Mouse (Mus musculus) gastrocnemius, postnatal 36 days (tissue): ENCODE measurements around the gene Kcnc3. TPM values are rescaled to one million over a fixed set of nuclear protein-coding genes. Genes with fewer than 3 reads are reported as not detected.

Experiments used
- DNase-seq, 2 experiments: peaks; one replicate each; pipeline ENCODE4 v3.0.0; 2022
- intact Hi-C: fragments of 180-260 bp; cut with DNase I; formaldehyde crosslinking; loops from one replicate; pipeline ENCODE4 v1.15.1; 2025
- total RNA-seq, 2 experiments: library from RNA; stranded (reverse); gene quantifications; 2 replicates each; pipeline ENCODE4 v1.2.3; 2021

The Kcnc3 gene
- total RNA-seq, 2 experiments from 2014 or later: 5.3 to 5.7 TPM

DNA sequence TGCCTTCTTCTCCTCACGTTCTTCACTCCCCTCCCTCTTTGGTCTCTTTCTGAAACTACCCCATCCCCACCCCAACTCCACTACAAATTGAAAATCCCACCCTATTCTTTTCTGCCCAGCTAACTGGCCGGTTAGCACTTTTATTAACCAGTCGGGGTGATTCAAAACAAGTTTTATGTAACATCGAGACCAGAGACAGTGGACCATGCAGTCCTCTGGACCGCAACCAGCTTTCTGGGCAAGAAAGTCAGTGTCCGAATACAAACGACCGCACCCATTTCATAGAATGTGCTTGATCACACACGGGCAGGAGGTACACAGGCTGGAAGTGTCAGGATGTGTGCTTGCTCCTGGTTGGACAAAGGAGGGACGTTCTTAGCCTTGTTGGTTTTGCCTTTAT, 26.0 kb upstream of the Kcnc3 start:
- intact Hi-C loops: loop anchor here (5.0 kb wide), 2 partner anchors 167 to 292 kb away; no protein-coding TSS in a partner anchor
- no peak for DNase-seq

DNA sequence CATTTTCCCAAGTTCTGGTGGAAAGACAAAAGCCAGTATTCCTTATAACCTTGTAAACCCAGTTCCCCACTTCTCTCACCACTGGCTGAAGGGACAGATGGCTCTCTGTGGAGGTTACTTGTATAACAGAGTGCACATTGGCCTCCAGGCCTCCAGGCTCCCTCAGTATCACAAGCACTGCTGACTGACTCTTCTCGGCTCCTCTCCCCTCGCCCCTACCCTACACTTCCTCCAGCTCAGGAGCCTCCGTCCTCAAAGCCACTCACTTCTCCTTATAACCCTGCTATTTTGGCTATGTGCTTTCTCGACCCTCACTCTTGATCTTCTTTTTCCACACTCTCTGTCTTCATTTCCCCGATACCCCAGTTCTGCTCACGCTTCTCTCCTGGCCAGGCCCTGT, 25.1 kb upstream of the Kcnc3 start:
- no peak for DNase-seq
- intact Hi-C loops: no loop called here

DNA sequence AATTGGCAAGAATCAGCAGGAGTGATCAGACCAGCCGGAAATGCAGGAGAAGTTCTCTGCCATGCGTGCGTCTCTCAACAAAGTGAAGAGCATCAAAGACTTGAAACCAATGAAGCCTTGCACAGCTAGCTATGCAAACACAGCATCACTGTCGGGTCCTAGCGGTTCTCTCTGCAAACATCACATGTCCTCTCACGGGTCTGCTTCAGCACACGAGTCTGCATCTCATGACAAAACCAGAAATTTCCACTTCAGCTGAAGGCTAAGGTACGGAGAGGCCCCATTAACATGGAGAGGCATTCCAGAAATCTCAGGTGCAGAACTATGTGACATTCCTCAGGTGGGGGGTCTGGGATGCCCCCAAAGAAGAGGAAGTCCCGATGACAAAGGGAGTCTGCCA, 21.7 kb upstream of the Kcnc3 start:
- intact Hi-C loops: no loop called here
- no peak for DNase-seq

DNA sequence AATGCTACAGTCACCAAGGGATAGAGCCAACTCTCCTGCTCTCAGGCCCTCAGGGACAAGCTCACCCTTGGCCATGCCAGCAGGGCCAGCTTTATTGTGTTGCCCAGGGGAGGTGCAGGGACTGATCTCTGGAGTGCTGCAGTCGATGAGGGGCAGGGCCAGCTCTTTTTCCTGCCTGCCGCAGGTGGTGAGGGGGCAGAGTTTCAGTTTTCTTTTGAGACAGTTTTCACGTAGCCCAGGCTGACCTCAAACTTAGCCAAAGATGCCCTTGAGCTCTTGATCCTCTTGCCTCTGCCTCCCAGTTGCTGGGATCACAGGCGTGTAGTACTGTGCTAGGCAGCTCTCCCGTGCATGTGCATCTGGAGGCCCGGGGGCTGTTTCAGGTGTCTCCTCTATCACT, 19.5 kb upstream of the Kcnc3 start:
- intact Hi-C loops: loop anchor here (5.0 kb wide), 1 partner anchor 129 kb away; no protein-coding TSS in a partner anchor
- DNase-seq: no peak

DNA sequence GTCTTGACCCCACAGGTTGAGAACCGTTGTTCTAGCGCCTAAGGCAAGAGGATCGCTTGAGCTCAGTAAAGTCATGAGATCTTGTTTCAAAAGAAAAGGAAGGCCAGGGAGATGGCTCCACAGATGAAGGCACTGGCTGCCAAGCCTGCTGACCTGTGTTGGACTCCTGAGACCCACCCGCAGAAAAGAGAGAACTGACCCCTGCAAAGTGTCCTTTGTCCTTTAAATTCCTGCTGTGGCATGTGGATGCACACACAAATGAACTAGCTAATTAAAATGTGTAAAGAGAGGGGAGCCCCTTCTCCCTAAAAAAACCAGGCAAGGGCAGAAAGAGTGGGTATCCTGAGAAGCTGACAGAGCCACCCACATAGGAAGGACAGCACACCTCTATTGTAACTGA, 18.7 kb upstream of the Kcnc3 start:
- DNase-seq: no peak
- intact Hi-C loops: loop anchor here (5.0 kb wide), 1 partner anchor 130 kb away; no protein-coding TSS in a partner anchor

DNA sequence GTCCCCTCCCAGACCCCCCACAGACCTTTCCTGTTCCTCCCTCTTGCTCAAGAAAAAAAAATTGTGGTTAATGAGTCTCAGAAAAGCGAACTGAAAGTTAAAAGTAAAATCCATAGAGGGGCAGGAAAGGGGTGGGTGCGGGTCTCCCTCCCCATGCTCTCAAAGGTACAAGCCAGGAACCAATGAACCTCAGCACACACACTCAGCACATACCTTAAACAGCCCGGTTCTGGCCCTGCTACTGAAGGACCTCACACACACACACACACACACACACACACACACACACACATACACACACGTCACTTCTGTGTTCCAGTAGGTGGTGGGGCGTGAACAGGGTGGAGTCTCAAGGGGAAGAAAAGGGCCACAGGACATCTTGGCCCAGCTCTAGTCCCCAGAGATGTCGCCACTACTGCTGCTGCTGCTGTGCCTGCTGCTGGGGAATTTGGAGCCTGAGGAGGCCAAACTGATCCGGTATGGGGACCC, 18.2 kb upstream of the Kcnc3 start, which contains the start of gene Napsa:
Gene Napsa, plus strand, starts transcription at position 168 of the 489 bp plus-strand sequence.
- intact Hi-C loops: loop anchor here (5.0 kb wide), 1 partner anchor 130 kb away; no protein-coding TSS in a partner anchor

DNA sequence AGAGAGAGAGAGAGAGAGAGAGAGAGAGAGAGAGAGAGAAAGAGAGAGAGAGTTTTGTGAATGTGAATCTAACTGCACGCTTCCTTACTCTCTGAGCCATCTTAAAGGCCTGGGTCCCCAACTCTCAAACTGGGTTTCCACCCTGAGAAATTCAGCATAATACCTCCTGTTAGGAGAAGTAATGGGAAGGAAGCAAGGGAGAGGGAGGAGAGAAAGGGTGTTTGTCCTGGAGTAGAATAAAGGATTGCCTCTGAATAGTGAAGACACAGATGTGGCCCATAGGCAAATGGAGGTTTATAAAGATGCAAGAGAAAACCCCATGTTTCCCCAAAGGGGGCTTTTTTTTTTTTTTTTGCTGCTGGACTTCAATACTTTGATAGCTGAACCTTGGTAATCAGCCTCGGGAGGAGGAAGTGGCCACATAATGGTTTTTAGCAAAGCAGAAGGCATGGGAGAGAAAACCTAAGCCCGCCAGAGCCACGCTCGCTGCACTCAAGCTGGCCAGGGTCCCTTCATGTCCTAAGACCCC, 17.4 kb upstream of the Kcnc3 start:
- intact Hi-C loops: loop anchor here (5.0 kb wide), 1 partner anchor 131 kb away; no protein-coding TSS in a partner anchor
- DNase-seq: no peak

More for the DNA sequence above, 18.2 kb upstream of the Kcnc3 start, which contains the start of gene Napsa:
- DNase-seq: no peak

DNA sequence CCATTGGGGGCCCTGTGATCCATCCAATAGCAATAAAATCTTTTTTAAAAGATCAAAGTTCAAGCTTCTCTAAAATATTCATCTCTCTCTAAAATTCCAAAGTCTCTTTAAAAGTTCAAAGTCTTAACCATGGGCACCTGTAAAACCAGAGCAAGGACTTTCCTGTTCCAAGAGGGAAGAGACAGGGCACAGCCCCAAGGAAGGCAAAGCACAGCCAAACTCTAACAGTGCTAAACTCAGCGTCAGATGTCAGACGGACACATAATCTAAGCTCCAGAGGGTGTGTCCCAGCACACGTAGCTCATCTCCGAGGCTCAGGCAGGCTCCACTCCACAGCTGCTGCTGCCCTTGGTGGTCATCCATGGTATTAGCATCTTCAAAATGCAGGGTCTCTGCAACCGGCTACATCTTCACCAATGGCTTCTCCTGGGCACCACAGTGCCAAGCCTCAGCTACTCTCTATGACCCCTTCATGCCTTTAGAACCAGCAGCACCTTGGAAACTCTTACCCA, 14.1 kb upstream of the Kcnc3 start:
- intact Hi-C loops: no loop called here

DNA sequence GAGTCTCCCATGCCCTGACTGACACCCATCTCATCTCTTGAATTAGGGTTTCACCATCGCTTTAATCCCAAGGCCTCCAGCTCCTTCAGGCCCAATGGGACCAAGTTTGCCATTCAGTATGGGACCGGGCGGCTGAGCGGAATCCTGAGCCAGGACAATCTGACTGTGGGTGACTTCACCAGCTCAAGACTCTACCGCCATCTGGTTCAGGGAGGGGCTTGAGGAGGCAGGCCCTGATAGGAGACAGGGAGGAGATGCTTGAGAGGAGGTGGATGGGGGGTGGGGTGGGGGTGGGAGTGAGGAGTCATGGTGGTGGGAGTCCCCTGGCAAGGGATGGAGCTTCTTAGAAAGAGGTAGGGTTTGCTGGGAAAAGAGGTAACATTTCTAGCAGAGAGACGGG, 8.8 kb upstream of the Kcnc3 start:
- DNase-seq: no peak
- intact Hi-C loops: no loop called here

More for the DNA sequence above, 14.1 kb upstream of the Kcnc3 start:
- no peak for DNase-seq

DNA sequence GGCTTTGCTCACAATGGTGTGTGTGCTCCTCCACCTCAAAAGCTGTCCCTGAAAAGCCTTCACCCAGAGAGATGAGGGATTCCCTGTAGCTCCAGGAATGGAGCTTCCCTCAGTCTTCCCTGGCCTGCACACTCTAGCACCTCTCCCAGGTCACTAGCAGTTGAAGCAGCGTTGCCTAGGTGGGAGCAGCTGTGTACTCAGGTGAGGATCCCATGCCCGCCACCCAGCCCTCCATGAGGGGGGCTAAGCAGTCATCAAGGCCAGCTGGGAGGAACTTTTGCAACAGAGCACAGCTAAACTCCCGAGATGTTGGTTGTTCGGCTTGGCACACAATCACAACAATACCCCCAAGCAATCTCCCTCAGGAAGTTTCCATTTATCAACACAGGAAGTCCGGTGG, 7.8 kb upstream of the Kcnc3 start:
- intact Hi-C loops: no loop called here
- no peak for DNase-seq

DNA sequence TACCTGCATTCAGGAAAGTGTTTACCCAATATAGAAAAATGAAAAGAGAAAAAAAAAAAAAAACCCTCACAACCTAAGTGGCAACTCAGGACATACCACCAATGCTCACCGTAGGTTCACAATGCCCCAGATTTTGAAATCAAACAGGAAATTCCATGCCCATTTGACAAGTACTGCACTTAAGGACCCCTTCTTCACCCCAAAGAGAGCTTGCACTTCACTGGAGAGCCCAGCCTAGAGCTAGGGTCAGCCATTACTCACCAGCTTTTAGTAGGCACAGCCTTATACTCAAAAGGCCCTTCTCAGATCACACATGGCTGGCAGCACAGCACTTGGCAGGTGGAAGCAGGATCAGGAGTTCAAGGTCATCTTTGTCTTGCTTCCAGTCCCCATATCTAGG, 7.3 kb upstream of the Kcnc3 start:
- no peak for DNase-seq
- intact Hi-C loops: no loop called here

DNA sequence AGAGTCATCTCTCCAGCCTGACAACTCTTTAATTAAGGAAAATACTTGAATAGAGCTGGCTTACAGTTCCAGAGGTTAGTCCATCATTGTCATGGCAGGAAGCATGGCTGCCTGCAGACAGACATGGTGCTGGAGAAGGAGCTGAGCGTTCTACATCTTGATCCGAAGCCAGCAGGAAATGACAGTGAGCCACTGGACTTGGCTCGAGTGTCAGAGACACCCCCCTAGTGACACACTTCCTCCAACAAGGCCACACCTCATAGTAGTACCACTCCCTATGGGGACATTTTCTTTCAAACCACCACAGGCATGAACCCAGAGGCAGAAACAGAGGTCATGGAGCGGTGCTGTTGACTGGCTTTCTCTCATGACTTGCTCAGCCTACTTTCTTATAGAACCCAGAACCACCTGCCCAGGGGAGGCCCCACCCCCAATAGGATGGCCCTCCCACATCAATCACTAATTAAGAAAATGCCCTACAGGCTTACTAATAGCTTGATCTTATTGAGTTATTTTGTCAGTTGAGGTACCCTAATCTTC, 6.1 kb upstream of the Kcnc3 start:
- DNase-seq: no peak
- intact Hi-C loops: no loop called here

DNA sequence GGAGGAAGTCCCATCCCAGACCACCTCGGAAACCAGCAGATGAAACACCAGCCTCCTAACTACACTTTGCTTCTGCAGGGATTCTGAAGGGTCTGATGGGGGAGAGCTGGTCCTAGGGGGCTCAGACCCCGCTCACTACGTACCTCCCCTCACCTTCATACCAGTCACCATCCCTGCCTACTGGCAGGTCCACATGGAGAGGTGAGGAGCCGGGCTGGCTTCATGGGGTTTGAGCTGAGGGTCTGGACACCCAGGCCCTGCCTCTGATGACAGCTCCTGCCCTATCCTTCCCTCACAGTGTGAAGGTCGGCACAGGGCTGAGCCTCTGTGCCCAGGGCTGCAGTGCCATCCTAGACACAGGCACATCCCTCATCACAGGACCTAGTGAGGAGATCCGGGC, 5.5 kb upstream of the Kcnc3 start:
- no peak for DNase-seq
- intact Hi-C loops: no loop called here

DNA sequence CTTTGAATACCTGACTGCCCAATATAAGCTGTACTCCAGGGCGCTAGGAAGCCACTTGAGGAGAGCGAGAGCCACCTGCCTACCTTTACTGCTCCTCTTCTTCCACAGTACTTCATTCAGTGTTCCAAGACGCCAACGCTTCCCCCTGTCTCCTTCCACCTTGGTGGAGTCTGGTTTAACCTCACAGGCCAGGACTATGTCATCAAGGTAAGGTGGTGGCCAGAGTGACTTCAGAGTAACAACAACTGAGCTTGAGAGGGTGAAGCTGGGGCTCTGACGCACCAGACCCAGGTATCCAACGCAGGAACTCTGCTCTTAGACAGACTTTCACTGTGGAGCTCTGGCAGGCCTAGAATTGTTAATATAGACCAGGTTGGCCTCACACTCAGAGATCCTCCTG, 4.9 kb upstream of the Kcnc3 start:
- DNase-seq: no peak
- intact Hi-C loops: no loop called here

DNA sequence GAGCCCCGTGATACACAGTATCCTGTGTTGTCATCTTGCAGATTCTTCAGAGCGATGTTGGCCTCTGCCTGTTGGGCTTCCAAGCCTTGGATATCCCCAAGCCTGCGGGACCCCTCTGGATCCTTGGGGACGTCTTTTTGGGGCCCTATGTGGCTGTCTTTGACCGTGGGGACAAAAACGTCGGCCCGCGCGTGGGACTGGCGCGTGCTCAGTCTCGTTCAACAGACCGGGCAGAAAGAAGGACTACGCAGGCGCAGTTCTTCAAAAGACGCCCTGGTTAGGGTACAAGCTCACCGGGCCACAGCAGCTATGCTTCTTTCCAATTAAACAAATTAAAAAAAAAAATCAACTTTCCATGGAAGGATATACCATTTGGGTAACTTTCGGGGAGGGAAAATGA, 3.9 kb upstream of the Kcnc3 start:
- DNase-seq: no peak
- intact Hi-C loops: no loop called here

DNA sequence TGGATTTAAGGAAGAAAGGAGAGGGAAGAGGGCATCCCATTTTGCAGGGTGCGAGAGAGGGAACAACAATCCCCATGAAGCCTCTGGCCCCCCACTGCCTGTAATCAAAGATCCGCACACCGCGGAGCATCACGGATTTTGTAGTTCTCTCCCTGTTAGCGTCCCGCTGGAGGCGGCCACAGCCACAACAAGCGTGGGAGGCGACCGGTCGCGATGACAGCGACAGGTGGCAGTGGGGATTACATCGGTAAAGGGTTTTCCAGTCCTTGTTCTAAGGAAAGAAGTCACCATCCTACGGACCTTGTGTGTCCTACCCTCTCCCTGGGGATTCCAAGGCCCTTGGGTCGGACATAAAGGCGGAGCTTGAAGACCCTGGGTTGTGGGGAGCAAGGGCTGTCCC, 3.5 kb upstream of the Kcnc3 start:
- intact Hi-C loops: no loop called here
- no peak for DNase-seq

DNA sequence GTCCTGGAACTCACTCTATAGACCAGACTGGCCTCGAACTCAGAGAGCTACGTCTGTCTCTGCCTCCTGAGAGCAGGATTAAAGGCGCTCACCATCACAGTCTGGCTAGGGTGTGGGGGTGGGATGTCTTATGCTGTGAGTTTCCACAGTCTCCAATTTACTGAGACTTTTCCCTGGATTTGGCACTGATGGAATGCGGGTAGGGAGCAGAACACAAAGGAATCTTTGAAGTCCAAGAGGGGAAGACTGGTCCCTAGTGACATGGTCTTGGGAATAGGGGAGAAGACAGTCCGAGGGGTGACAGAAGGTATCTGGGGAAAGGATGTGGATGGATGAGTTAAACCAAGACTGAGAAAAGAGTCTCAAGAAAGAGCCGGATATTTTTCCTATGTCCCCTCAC, 2.8 kb upstream of the Kcnc3 start:
- intact Hi-C loops: no loop called here

DNA sequence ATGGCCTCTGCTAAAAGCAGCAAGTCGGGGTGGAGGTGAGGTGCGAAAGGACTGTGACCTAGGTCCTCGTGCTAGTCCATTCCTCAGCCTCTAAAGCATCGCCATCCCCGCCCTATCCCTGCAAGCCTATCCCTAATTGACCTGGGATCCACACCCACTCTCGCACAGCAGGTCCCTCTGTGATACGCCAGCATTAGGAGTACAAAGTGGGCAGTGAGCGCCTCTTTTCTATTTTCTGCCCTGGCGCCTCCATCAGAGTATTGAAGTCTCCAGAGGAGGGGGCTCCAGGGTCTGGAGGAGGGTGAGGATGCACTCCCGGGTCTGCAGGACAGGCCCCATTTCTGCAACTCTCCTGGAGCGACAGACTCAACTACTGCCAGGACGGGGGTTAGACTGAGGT, 2.1 kb upstream of the Kcnc3 start:
- intact Hi-C loops: no loop called here
- no peak for DNase-seq

More for the DNA sequence above, 2.8 kb upstream of the Kcnc3 start:
- no peak for DNase-seq

DNA sequence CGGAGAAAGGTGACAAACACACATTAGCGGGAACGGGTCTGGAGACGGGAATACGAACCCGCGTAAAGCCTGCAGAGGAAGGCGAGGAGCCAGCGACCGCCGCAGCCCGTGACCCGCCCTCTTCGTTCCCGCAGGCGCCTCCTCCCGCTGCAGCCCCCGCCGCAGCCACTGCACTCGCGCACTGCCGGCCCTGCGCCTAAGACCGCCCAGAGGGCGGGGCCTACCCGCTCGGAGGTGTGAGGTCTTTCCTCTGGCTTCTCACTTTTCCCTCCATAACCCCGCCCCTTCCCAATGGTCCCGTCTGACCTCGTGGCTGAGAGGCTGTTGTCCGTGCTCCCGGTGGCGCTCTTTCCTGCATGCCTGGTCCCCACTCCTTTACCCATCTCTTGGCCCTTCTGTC, 1.3 kb upstream of the Kcnc3 start:
- intact Hi-C loops: no loop called here
- peak; percentile 37 to 58 for DNase-seq

DNA sequence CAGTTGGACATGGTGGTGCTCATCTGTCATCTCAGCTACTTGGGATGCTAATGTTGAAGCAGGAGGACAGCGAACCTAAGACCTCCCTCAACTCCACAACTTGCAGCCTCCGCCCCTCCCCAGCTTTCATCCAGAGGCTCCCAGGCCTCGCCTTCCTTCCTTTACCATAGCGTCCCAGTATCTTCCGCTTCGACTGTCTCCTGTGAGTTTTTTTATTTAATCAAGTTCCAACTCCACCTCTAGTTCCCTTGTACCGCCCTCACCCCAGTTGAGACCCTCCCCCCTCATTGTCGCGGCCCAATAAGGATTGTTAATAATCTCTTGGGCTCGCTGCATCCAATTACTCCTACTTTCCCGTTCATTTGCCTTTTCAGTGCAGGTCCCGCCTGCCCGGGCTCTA, 518 bp upstream of the Kcnc3 start:
- intact Hi-C loops: no loop called here
- no peak for DNase-seq

DNA sequence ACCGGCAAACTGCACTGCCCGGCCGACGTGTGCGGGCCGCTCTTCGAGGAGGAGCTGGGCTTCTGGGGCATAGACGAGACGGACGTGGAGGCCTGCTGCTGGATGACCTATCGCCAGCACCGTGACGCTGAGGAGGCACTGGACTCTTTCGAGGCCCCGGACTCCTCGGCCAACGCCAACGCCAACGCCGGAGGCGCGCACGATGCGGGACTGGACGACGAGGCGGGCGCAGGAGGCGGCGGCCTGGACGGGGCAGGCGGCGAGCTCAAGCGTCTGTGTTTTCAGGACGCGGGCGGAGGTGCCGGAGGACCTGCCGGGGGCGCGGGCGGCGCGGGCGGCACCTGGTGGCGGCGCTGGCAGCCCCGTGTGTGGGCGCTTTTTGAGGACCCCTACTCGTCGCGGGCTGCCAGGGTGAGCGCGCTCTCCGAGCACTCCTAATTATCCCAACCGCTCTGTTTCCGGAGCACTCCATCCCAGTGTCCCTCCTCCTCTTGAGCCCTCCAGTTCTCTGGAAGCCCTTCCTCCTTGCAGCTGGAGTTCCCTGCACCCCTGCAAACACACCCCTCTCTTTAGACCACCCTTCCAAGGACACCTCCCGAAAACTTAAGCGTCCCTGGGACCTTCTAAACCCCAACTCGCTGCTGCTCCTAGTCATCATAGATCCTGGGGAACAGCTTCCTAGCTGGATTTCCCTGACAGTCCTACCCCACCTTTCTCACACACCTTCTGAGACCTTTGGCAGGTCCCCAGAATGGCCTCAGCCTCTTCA, 1.1 kb downstream of the Kcnc3 start:
- DNase-seq: no peak
- intact Hi-C loops: no loop called here
